Comparison of ENCODE assay signal across 14 mouse cellular contexts in the genomic region with DNA sequence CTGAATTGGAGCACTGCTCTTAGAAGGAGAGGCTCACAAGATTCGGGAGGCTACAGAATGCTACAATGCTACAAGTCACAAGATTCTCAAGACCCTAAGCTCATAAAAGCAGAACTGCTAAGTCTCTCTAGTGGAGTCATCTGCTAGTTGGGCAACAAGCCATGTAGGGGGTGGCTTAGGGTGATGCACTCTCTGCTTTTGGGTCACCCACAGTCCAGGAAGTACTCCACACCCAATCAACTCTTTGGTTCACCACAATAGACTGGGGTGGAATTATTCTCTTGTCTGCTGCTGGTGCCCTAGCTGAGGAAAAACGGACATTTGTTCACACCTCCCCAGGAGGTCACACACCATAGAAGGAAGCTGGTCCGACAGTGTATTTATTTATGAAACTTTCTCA. TPM values are rescaled to one million over a fixed set of nuclear protein-coding genes. Genes with fewer than 3 reads are reported as not detected.
DNase-seq lines count a peak whose midpoint lies in the region; ATAC-seq and TF ChIP-seq lines count a peak whose summit lies in the region.
"Had no signal": no experiment of that assay in that cellular context is flagged by ENCODE, and none has a peak within 500 bp of the region (broad histone marks: within the 10 kb centered on the region; RNA-seq: fewer than 3 reads in every experiment).

No protein-coding gene starts in this region.

- H3K4me3 ChIP-seq in macrophage (ENCODE audit: inconsistent target): no peak overlapping the region
- no peak overlapping the region for H3K4me3 ChIP-seq in layer of hippocampus, adult 2 months
- H3K4me3 ChIP-seq in forebrain, embryonic 13.5 days: no peak overlapping the region
- H3K4me3 ChIP-seq: embryonic facial prominence, embryonic 13.5 days; hindbrain, embryonic 12.5 days; megakaryocyte, embryonic 14.5 days; stomach, embryonic 15.5 days had no signal

- H3K4me2 ChIP-seq in forebrain, embryonic 13.5 days: no peak overlapping the region
- H3K4me2 ChIP-seq: embryonic facial prominence, embryonic 13.5 days; hindbrain, embryonic 12.5 days; stomach, embryonic 15.5 days had no signal

- no peaks in the 10 kb centered on the region for H3K27me3 ChIP-seq in forebrain, embryonic 13.5 days
- H3K27me3 ChIP-seq: embryonic facial prominence, embryonic 13.5 days; hindbrain, embryonic 12.5 days; stomach, embryonic 15.5 days had no signal

- H3K36me3 ChIP-seq in macrophage (ENCODE audit: inconsistent target): no peaks in the 10 kb centered on the region
- H3K36me3 ChIP-seq in forebrain, embryonic 13.5 days (ENCODE audit: poor library complexity, severe bottlenecking): no peaks in the 10 kb centered on the region
- H3K36me3 ChIP-seq: embryonic facial prominence, embryonic 13.5 days; hindbrain, embryonic 12.5 days; stomach, embryonic 15.5 days had no signal

- H3K27ac ChIP-seq in macrophage: peak overlapping the region; percentile 53
- H3K27ac ChIP-seq in layer of hippocampus, adult 2 months: no peak overlapping the region
- H3K27ac ChIP-seq in forebrain, embryonic 13.5 days: no peak overlapping the region
- H3K27ac ChIP-seq: embryonic facial prominence, embryonic 13.5 days; hindbrain, embryonic 12.5 days; stomach, embryonic 15.5 days had no signal

- TF ChIP-seq CTCF in layer of hippocampus, adult 2 months (conservative IDR thresholded peaks at IDR 0.05): no peak

- H3K9ac ChIP-seq in forebrain, embryonic 13.5 days: no peak overlapping the region
- H3K9ac ChIP-seq: embryonic facial prominence, embryonic 13.5 days; hindbrain, embryonic 12.5 days; stomach, embryonic 15.5 days had no signal

- H3K79me2 ChIP-seq in macrophage (ENCODE audit: inconsistent target): no peaks in the 10 kb centered on the region

- peaks cover 6% of the 10 kb centered on the region; the same call in 1 of the 2 replicates for H3K4me1 ChIP-seq in forebrain, embryonic 13.5 days
- H3K4me1 ChIP-seq: stomach, embryonic 15.5 days had no signal

- no peaks in the 10 kb centered on the region for H3K9me3 ChIP-seq in forebrain, embryonic 13.5 days (replicated peaks)
- H3K9me3 ChIP-seq: embryonic facial prominence, embryonic 13.5 days; hindbrain, embryonic 12.5 days; stomach, embryonic 15.5 days had no signal

- WGBS in macrophage (ENCODE audit: missing documents): 4% methylated on average over 3 of the region's 3 CpGs
- 51% methylated on average over 3 of the region's 3 CpGs for WGBS in forebrain, embryonic 13.5 days

- DNase-seq in heart, adult 11 months: peak; percentile 96
- no peak for DNase-seq in heart, postnatal 4 days
- DNase-seq in 3T3-L1 (ENCODE audit: low read depth, low spot score): peak; percentile 43
- DNase-seq in layer of hippocampus, adult 2 months (ENCODE audit: low spot score in 2 of 2): no peak
- DNase-seq: cerebellum, postnatal 10 days had no signal

- peak; percentile 95 for ATAC-seq in common myeloid progenitor, adult 5-6 weeks (replicated peaks; ENCODE audit: low read depth, poor library complexity, severe bottlenecking)
- no peak for ATAC-seq in forebrain, embryonic 13.5 days
- ATAC-seq in frontal cortex, adult (ENCODE audit: low TSS enrichment): no peak
- ATAC-seq: forebrain, embryonic 16.5 days had no signal

RNA-seq across cellular contexts. Expression of gene Vamp4, which starts 5.3 kb away (rescaled TPM):
- 10 to 100 TPM; 18.2 to 18.8 TPM for total RNA-seq in heart, postnatal 4 days (2021)
- total RNA-seq in common myeloid progenitor, adult 5-6 weeks (2017): 11.4 and 19.4 TPM in 2 replicates
- 100 to 1,000 TPM in 6 of 26 experiments, 10 to 100 TPM in 20; 23.2 to 128 (median 68.8) TPM for total RNA-seq in macrophage (2018; cell fraction: chromatin; rRNA removed)
- 10 to 100 TPM; 36.2 to 71.7 (median 59.2) TPM for total RNA-seq in macrophage (2018; cell fraction: cytosol; rRNA removed)
- 100 to 1,000 TPM in 1 of 26 experiments, 10 to 100 TPM in 25; 23.7 to 111 (median 46.9) TPM for total RNA-seq in macrophage (2018; cell fraction: nucleus; rRNA removed)
- 46.2 to 109 TPM (median 66.1 TPM) in 3 replicates for polyA plus RNA-seq in macrophage (2018)
- 100 to 1,000 TPM; 102 to 103 TPM for total RNA-seq in layer of hippocampus, adult 2 months (2021)
- 62.6 and 66.5 TPM in 2 replicates for polyA plus RNA-seq in forebrain, embryonic 13.5 days (2015; fragmentation: Nextera tagmentation; extraction: Ambion mirVana)

RNA-seq across cellular contexts. Expression of gene Mettl13, which starts 16.6 kb away (rescaled TPM):
- total RNA-seq in heart, postnatal 4 days (2021): 1 to 10 TPM; 6.6 to 8.1 TPM
- total RNA-seq in common myeloid progenitor, adult 5-6 weeks (2017): 27.5 and 30.3 TPM in 2 replicates
- total RNA-seq in macrophage (2018; cell fraction: chromatin; rRNA removed): 10 to 100 TPM in 8 of 26 experiments, 1 to 10 TPM in 18; 1.1 to 27.0 (median 5.1) TPM
- 1 to 10 TPM in 25 of 26 experiments, under 1 TPM in 1; 0.96 to 6.5 (median 3.3) TPM for total RNA-seq in macrophage (2018; cell fraction: cytosol; rRNA removed)
- total RNA-seq in macrophage (2018; cell fraction: nucleus; rRNA removed): 10 to 100 TPM in 3 of 26 experiments, 1 to 10 TPM in 23; 1.8 to 19.2 (median 3.6) TPM
- 3.0 to 4.9 TPM (median 4.5 TPM) in 3 replicates for polyA plus RNA-seq in macrophage (2018)
- total RNA-seq in layer of hippocampus, adult 2 months (2021): 10 to 100 TPM; 11.2 to 12.3 TPM
- polyA plus RNA-seq in forebrain, embryonic 13.5 days (2015; fragmentation: Nextera tagmentation; extraction: Ambion mirVana): 22.5 and 22.6 TPM in 2 replicates

Comparison
In these comparisons a context has a peak if more than half of its experiments do, and no peak if none do; other contexts are left out.
1. DNase-seq: peak in heart, adult 11 months (single experiment) and 3T3-L1 (single experiment); none in heart, postnatal 4 days (single experiment) and layer of hippocampus, adult 2 months (0 of 2).